Mouse (Mus musculus) hindbrain, embryonic 14.5 days (tissue): ENCODE data around the gene Dnajc7. TPM values are rescaled to one million over a fixed set of nuclear protein-coding genes. Genes with fewer than 3 reads are reported as not detected.

Experiments
- ATAC-seq: fragments of 200-750 bp; cut with Nextera tagmentation; 2 replicates; pipeline ENCODE4 v1.8.0; 2017; ENCODE audit warnings: moderate number of reproducible peaks, mild to moderate bottlenecking, moderate TSS enrichment, moderate library complexity; ENCODE audit not compliant: low FRiP score
- DNase-seq: peaks from one replicate; pipeline ENCODE4 v3.0.0-alpha.2; 2015; ENCODE audit warnings: low spot score
- H3K27ac ChIP-seq: fragments of 300-500 bp; sonication (generic); 2 replicates; pipeline ENCODE4 v1.5.1; 2014; ENCODE audit warnings: mild to moderate bottlenecking, moderate library complexity
- H3K27me3 ChIP-seq: fragments of 300-500 bp; sonication (generic); 2 replicates; pipeline ENCODE4 v1.6.1; 2014; ENCODE audit warnings: mild to moderate bottlenecking, low read length, mixed read lengths; ENCODE audit not compliant: control insufficient read depth, insufficient read depth
- H3K36me3 ChIP-seq: fragments of 300-500 bp; sonication (generic); replicated peaks from 2 replicates; pipeline ENCODE4 v1.6.1; 2014; ENCODE audit not compliant: control insufficient read depth, insufficient read depth
- H3K4me1 ChIP-seq: fragments of 300-500 bp; sonication (generic); replicated peaks from 2 replicates; pipeline ENCODE4 v1.6.1; 2014; ENCODE audit warnings: antibody characterized with exemption, low read length, mixed read lengths; ENCODE audit not compliant: control insufficient read depth, insufficient read depth
- H3K4me2 ChIP-seq: fragments of 300-500 bp; sonication (generic); replicated peaks from 2 replicates; pipeline ENCODE4 v1.6.1; 2014; ENCODE audit warnings: mild to moderate bottlenecking, moderate library complexity
- H3K4me3 ChIP-seq: fragments of 300-500 bp; sonication (generic); replicated peaks from 2 replicates; pipeline ENCODE4 v1.5.1; 2014; ENCODE audit warnings: mild to moderate bottlenecking, low read length
- H3K9ac ChIP-seq: fragments of 300-500 bp; sonication (generic); 2 replicates; pipeline ENCODE4 v1.6.1; 2014
- H3K9me3 ChIP-seq: fragments of 300-500 bp; sonication (generic); 2 replicates; pipeline ENCODE4 v1.6.1; 2016; ENCODE audit warnings: low read length; ENCODE audit not compliant: control insufficient read depth
- WGBS: fragments of 180-500 bp; shearing (Covaris S2); extraction: QIAGEN DNeasy Blood & Tissue Kit; methylation state at CpG from one replicate; pipeline ENCODE4 v1.1.7; 2014; 5-methylcytosine and 5-hydroxymethylcytosine counted together
- polyA plus RNA-seq: library from polyadenylated mRNA; unstranded; fragments of >200 nt; fragmentation: Nextera tagmentation; extraction: Ambion mirVana; gene quantifications from 2 replicates; pipeline ENCODE4 v1.2.1, GENCODE M21; 2014

Dnajc7 gene
- polyA plus RNA-seq, 1 experiment from 2014 or later, result 91.6 TPM

GRCm38 (mm10) chr11:100569789-100570188 is 50.2 kb downstream of the Dnajc7 start:
- Histone ChIP-seq H3K27me3 (no peaks in the 10 kb centered on the region), H3K27ac (no peak overlapping the region), H3K9ac (no peak overlapping the region), H3K4me1 (peaks cover 4% of the 10 kb centered on the region; the same call in 1 of the 2 replicates), H3K36me3 (no peaks in the 10 kb centered on the region), H3K9me3 (no peaks in the 10 kb centered on the region), H3K4me3 (no peak overlapping the region), H3K4me2 (no peak overlapping the region)
- 69% methylated on average over 9 of the region's 9 CpGs for WGBS
- DNase-seq (no peak), ATAC-seq (no peak)

DNA sequence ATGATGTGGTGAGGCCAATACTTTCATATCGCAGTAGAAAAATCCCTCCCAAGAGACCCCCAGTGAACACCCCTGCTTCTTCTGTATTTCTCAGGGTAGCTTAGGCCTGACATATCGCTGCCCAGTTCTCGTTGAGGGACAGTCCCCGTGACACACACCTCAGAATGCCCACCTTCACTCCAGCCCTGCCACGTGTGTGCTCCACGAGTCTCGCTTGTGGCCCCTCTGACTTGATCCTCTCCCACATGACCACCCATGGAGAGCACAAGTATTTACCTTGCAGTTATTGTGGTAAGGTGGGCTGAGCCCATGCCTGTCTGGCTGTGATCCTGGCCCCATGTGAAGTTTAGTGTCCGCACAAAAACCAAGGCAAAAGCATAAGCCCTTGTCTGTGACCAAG is 51.3 kb downstream of the Dnajc7 start:
- Histone ChIP-seq H3K4me2 (no peak overlapping the region), H3K9me3 (no peaks in the 10 kb centered on the region), H3K4me1 (peaks cover 4% of the 10 kb centered on the region; the same call in 1 of the 2 replicates), H3K27ac (no peak overlapping the region), H3K36me3 (no peaks in the 10 kb centered on the region), H3K27me3 (no peaks in the 10 kb centered on the region), H3K9ac (no peak overlapping the region), H3K4me3 (no peak overlapping the region)
- 87% methylated on average over 8 of the region's 8 CpGs for WGBS
- DNase-seq, result no peak
- ATAC-seq, result no peak

GRCm38 (mm10) chr11:100567815-100568245 is 52.1 kb downstream of the Dnajc7 start:
- Histone ChIP-seq H3K4me3 (no peak overlapping the region), H3K27ac (no peak overlapping the region), H3K36me3 (no peaks in the 10 kb centered on the region), H3K4me1 (peaks cover 4% of the 10 kb centered on the region; the same call in 1 of the 2 replicates), H3K9ac (no peak overlapping the region), H3K4me2 (no peak overlapping the region), H3K27me3 (no peaks in the 10 kb centered on the region), H3K9me3 (no peaks in the 10 kb centered on the region)
- DNase-seq (no peak), ATAC-seq (no peak)
- WGBS, result 60% methylated on average over 9 of the region's 9 CpGs

DNA sequence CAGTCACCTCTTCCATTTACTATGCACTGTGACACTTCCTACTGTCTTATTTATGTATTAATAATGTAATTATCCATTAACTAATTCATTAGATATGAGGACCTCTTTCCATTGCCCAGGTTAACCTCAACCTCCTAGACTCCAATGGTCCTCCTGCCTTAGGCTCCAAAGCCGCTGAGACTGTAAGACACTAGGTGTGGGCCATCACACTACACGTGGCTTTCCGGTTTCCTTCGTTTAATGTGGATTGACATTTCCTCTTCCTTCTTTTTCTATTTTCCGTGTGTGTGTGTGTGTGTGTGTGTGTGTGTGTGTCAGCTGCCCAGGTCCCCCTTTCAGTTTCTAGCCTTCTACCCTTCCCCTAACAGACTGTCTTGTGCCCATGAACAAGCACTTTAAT is 52.7 kb downstream of the Dnajc7 start:
- no peak overlapping the region for H3K9ac ChIP-seq
- H3K36me3 ChIP-seq, result no peaks in the 10 kb centered on the region
- 84% methylated on average over 5 of the region's 5 CpGs for WGBS
- H3K27me3 ChIP-seq, result no peaks in the 10 kb centered on the region
- H3K27ac ChIP-seq, result no peak overlapping the region
- no peak for DNase-seq
- no peak overlapping the region for H3K4me3 ChIP-seq
- H3K4me1 ChIP-seq, result peaks cover 4% of the 10 kb centered on the region; the same call in 1 of the 2 replicates
- ATAC-seq, result no peak
- no peak overlapping the region for H3K4me2 ChIP-seq
- H3K9me3 ChIP-seq, result no peaks in the 10 kb centered on the region

DNA sequence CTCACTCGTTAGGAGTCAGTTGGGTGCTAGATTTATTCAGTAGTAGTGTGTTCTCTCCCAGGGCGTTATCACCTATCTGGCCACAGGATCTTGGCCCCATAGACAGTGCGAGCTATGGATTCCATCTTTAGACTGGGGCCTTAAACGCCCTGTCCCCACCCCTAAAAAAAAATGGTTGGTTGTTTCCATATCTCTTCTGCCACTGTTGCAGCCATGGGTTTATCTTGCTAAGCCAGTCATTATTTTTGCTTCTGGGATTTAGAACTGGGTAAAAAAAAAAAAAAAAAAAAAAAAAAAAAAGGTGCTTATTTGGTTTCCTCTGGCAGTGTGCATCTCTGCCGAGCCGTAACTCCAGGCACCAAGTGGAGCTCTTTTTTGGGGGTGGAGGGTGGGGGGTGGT is 55.3 kb downstream of the Dnajc7 start:
- ATAC-seq, result no peak
- Histone ChIP-seq H3K27ac (no peak overlapping the region), H3K4me2 (no peak overlapping the region), H3K4me1 (no peaks in the 10 kb centered on the region), H3K9ac (no peak overlapping the region), H3K9me3 (no peaks in the 10 kb centered on the region), H3K27me3 (no peaks in the 10 kb centered on the region), H3K4me3 (no peak overlapping the region), H3K36me3 (no peaks in the 10 kb centered on the region)
- DNase-seq, result no peak
- 86% methylated on average over 6 of the region's 6 CpGs for whole genome bisulfite sequencing

GRCm38 (mm10) chr11:100564297-100564696 is 55.7 kb downstream of the Dnajc7 start:
- 81% methylated on average over 15 of the region's 15 CpGs for WGBS
- no peak for ATAC-seq

GRCm38 (mm10) chr11:100561748-100562147 is 58.2 kb downstream of the Dnajc7 start:
- Histone ChIP-seq H3K27ac (no peak overlapping the region), H3K4me2 (no peak overlapping the region), H3K27me3 (no peaks in the 10 kb centered on the region), H3K36me3 (no peaks in the 10 kb centered on the region), H3K9me3 (no peaks in the 10 kb centered on the region), H3K9ac (no peak overlapping the region), H3K4me1 (no peaks in the 10 kb centered on the region), H3K4me3 (no peak overlapping the region)
- DNase-seq, result no peak
- ATAC-seq, result no peak
- WGBS, result 56% methylated on average over 5 of the region's 5 CpGs

More at GRCm38 (mm10) chr11:100564297-100564696, 55.7 kb downstream of the Dnajc7 start:
- no peaks in the 10 kb centered on the region for H3K27me3 ChIP-seq
- no peak overlapping the region for H3K4me2 ChIP-seq
- H3K4me1 ChIP-seq, result no peaks in the 10 kb centered on the region
- H3K4me3 ChIP-seq, result no peak overlapping the region
- H3K9ac ChIP-seq, result no peak overlapping the region
- no peak for DNase-seq
- no peaks in the 10 kb centered on the region for H3K9me3 ChIP-seq
- no peaks in the 10 kb centered on the region for H3K36me3 ChIP-seq
- H3K27ac ChIP-seq, result no peak overlapping the region

DNA sequence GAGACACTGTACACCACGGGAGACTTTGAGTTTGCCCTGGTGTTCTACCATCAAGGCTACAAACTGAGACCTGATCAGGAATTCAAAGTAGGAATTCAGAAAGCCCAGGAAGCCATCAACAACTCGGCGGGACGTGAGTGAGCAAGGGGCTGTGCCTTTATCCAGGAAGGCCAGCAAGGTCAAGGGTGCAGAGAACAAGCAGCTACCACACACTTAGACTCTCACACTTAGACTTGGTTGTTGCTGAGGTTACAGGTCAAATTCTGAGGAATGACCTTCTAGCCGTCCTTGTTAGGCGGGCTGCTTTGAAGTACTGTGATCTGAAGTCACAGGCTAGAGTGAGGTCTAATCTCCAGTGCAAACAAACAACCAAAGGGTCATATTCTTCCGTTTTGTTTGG is 60.5 kb downstream of the Dnajc7 start:
- DNase-seq (no peak), ATAC-seq (no peak)
- no peaks in the 10 kb centered on the region for H3K36me3 ChIP-seq
- H3K27me3 ChIP-seq, result no peaks in the 10 kb centered on the region
- no peak overlapping the region for H3K4me3 ChIP-seq
- H3K27ac ChIP-seq, result no peak overlapping the region
- WGBS, result 57% methylated on average over 7 of the region's 7 CpGs
- no peaks in the 10 kb centered on the region for H3K4me1 ChIP-seq
- no peaks in the 10 kb centered on the region for H3K9me3 ChIP-seq
- no peak overlapping the region for H3K4me2 ChIP-seq
- H3K9ac ChIP-seq, result no peak overlapping the region

DNA sequence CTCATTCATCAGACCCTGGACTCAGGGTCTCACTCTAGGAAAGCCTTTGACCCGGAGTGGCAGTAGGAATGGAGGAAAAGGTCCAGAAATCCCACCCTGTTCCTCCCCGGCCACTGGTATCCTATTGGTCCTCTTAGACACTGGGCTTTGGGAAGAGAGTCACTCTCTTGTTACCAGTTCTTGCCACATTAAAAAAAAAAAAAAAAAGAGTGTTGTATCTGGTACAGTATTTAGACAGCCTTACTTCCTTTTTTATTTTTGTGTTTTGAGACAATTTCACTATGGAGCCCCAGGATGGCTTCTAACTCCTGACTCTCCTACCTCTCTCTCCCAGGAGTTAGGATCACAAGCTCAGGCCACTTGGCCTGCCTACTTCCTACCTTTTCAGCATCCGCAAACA is 62.4 kb downstream of the Dnajc7 start:
- ATAC-seq (no peak), DNase-seq (no peak)
- WGBS, result 80% methylated on average over 3 of the region's 3 CpGs
- H3K4me2 ChIP-seq, result no peak overlapping the region
- no peak overlapping the region for H3K9ac ChIP-seq
- no peak overlapping the region for H3K4me3 ChIP-seq
- no peak overlapping the region for H3K27ac ChIP-seq
- no peaks in the 10 kb centered on the region for H3K27me3 ChIP-seq
- H3K9me3 ChIP-seq, result no peaks in the 10 kb centered on the region
- no peaks in the 10 kb centered on the region for H3K36me3 ChIP-seq
- no peaks in the 10 kb centered on the region for H3K4me1 ChIP-seq

GRCm38 (mm10) chr11:100555583-100555982 is 64.4 kb downstream of the Dnajc7 start:
- no peaks in the 10 kb centered on the region for H3K4me1 ChIP-seq
- H3K4me2 ChIP-seq, result peak overlapping the region; percentile 22; the same call in 1 of the 2 replicates
- H3K4me3 ChIP-seq, result no peak overlapping the region
- H3K27me3 ChIP-seq, result no peaks in the 10 kb centered on the region
- no peak overlapping the region for H3K27ac ChIP-seq
- ATAC-seq (no peak), DNase-seq (peak; percentile 72)
- H3K36me3 ChIP-seq, result no peaks in the 10 kb centered on the region
- 20% methylated on average over 11 of the region's 11 CpGs for WGBS
- H3K9me3 ChIP-seq, result no peaks in the 10 kb centered on the region
- H3K9ac ChIP-seq, result no peak overlapping the region
